Mouse (Mus musculus): ENCODE measurements at regions not wholly inside any gene's neighbourhood (a gene's known extent, or its start where the extent isn't known, plus 50 kb on each side); places are given as distances from the start of the nearest gene placed in this dataset.

DNA sequence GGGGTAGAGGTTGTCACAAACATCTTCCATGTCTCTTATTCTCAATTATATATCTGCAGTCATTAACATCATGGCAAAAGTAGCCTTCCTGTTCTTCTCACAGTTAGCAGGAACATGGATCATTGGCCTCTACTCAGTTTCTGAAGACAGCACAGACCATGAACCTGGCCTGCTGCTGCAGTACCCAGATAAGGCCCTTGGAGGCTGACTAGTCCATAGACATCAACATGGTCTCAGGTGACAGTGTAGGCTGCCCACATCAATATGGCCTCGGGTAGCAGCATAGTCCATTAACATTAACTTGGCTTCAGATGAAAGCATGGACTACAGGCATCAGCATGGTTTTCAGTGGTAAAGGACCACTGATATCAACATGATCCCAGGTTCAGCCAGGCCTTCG is 95.9 kb upstream of the Tmtc4 start:
- Histone ChIP-seq H3K4me3 (replicated peaks) (no peak overlapping the region), H3K27ac (replicated peaks) (no peak overlapping the region), H3K27me3 (no peaks in the 10 kb centered on the region), H3K4me2 (no peak overlapping the region), H3K9ac (no peak overlapping the region), H3K36me3 (replicated peaks) (no peaks in the 10 kb centered on the region), H3K4me1 (replicated peaks) (peaks cover 18% of the 10 kb centered on the region), H3K9me3 (replicated peaks) (no peaks in the 10 kb centered on the region)
- ATAC-seq (ENCODE audit: insufficient read depth), result peak; percentile 41; the same call in 1 of the 2 replicates
- 60% methylated on average over 2 of the region's 2 CpGs for WGBS (ENCODE audit: insufficient replicate concordance)

GRCm38 (mm10) chr14:123078804-123079203 is 95.0 kb upstream of the Tmtc4 start:
- no peaks in the 10 kb centered on the region for H3K9me3 ChIP-seq (replicated peaks)
- no peaks in the 10 kb centered on the region for H3K27me3 ChIP-seq
- no peak overlapping the region for H3K4me2 ChIP-seq
- H3K4me3 ChIP-seq (replicated peaks), result no peak overlapping the region
- no peak for ATAC-seq (ENCODE audit: insufficient read depth)
- H3K9ac ChIP-seq, result no peak overlapping the region
- H3K27ac ChIP-seq (replicated peaks), result no peak overlapping the region
- peaks cover 18% of the 10 kb centered on the region for H3K4me1 ChIP-seq (replicated peaks)
- H3K36me3 ChIP-seq (replicated peaks), result no peaks in the 10 kb centered on the region
- WGBS (ENCODE audit: insufficient replicate concordance), result 57% methylated on average over 3 of the region's 3 CpGs

- Histone ChIP-seq H3K36me3 (replicated peaks) (no peaks in the 10 kb centered on the region), H3K4me3 (replicated peaks) (no peak overlapping the region), H3K27me3 (no peaks in the 10 kb centered on the region), H3K9me3 (replicated peaks) (no peaks in the 10 kb centered on the region), H3K27ac (replicated peaks) (no peak overlapping the region), H3K4me1 (replicated peaks) (no peaks in the 10 kb centered on the region), H3K4me2 (no peak overlapping the region), H3K9ac (no peak overlapping the region)
- ATAC-seq (ENCODE audit: insufficient read depth), result no peak
- 76% methylated on average over 4 of the region's 4 CpGs for WGBS (ENCODE audit: insufficient replicate concordance)
These were observed 82.5 kb upstream of the Tmtc4 start for GRCm38 (mm10) chr14:123066344-123066743.

DNA sequence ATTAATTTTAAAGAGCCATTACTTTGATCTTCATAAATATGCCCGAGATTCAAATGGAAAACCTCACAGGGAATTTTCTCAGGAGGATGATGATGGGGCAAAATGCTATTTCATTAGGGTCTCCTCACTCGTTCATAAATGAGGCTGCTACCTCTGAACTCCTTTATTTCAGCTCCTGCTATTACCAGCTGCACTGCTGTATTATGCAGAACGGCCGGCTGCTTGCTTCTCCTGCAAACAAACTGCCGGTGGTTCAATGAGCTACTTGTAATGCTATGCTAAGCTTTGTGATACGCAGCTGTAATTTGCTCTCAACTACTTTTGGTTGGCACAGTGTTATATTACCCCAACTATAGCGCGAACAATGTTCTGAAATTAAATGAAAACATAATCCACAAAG is 81.7 kb upstream of the Tmtc4 start:
- no peak overlapping the region for H3K27ac ChIP-seq (replicated peaks)
- H3K4me2 ChIP-seq, result no peak overlapping the region
- no peaks in the 10 kb centered on the region for H3K4me1 ChIP-seq (replicated peaks)
- no peak overlapping the region for H3K4me3 ChIP-seq (replicated peaks)
- 60% methylated on average over 8 of the region's 8 CpGs for WGBS (ENCODE audit: insufficient replicate concordance)
- no peaks in the 10 kb centered on the region for H3K9me3 ChIP-seq (replicated peaks)
- H3K27me3 ChIP-seq, result no peaks in the 10 kb centered on the region
- no peaks in the 10 kb centered on the region for H3K36me3 ChIP-seq (replicated peaks)
- ATAC-seq (ENCODE audit: insufficient read depth), result no peak
- H3K9ac ChIP-seq, result no peak overlapping the region

DNA sequence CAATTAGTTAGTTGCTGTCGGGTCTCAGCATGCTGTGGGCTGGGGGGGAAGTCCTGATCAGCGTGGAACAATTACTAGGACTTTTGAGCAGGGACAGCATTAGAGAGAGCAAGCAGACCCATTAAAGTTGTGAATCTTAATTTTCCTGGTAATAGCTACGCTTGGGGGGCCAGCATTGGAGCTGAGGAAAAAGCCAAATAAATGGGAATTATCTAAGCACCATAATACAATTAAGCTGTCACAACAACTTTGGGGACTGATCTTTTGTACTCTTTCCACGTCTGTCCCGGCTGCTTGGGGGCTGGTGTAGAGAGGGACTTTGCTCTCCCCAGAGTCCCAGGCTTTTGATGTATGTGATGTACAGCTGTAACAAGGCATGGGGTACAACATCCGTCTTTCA is 81.3 kb upstream of the Tmtc4 start:
- no peak for ATAC-seq (ENCODE audit: insufficient read depth)
- Histone ChIP-seq H3K4me2 (no peak overlapping the region), H3K4me3 (replicated peaks) (no peak overlapping the region), H3K4me1 (replicated peaks) (no peaks in the 10 kb centered on the region), H3K27ac (replicated peaks) (no peak overlapping the region), H3K9ac (no peak overlapping the region), H3K36me3 (replicated peaks) (no peaks in the 10 kb centered on the region), H3K27me3 (no peaks in the 10 kb centered on the region), H3K9me3 (replicated peaks) (no peaks in the 10 kb centered on the region)
- WGBS (ENCODE audit: insufficient replicate concordance), result 51% methylated on average over 6 of the region's 6 CpGs

GRCm38 (mm10) chr14:123062908-123063307 is 79.1 kb upstream of the Tmtc4 start:
- Histone ChIP-seq H3K9ac (no peak overlapping the region), H3K9me3 (replicated peaks) (no peaks in the 10 kb centered on the region), H3K36me3 (replicated peaks) (no peaks in the 10 kb centered on the region), H3K4me1 (replicated peaks) (no peaks in the 10 kb centered on the region), H3K27ac (replicated peaks) (no peak overlapping the region), H3K4me3 (replicated peaks) (no peak overlapping the region), H3K27me3 (no peaks in the 10 kb centered on the region), H3K4me2 (no peak overlapping the region)
- ATAC-seq (ENCODE audit: insufficient read depth), result no peak
- WGBS (ENCODE audit: insufficient replicate concordance), result 28% methylated on average over 1 of the region's 1 CpGs

GRCm38 (mm10) chr14:123056976-123057375 is 73.1 kb upstream of the Tmtc4 start:
- no peaks in the 10 kb centered on the region for H3K4me1 ChIP-seq (replicated peaks)
- H3K27me3 ChIP-seq, result no peaks in the 10 kb centered on the region
- no peak overlapping the region for H3K4me2 ChIP-seq
- 47% methylated on average over 4 of the region's 4 CpGs for WGBS (ENCODE audit: insufficient replicate concordance)
- H3K4me3 ChIP-seq (replicated peaks), result no peak overlapping the region
- H3K9ac ChIP-seq, result no peak overlapping the region
- no peak overlapping the region for H3K27ac ChIP-seq (replicated peaks)
- ATAC-seq (ENCODE audit: insufficient read depth), result no peak
- H3K36me3 ChIP-seq (replicated peaks), result no peaks in the 10 kb centered on the region
- H3K9me3 ChIP-seq (replicated peaks), result no peaks in the 10 kb centered on the region

DNA sequence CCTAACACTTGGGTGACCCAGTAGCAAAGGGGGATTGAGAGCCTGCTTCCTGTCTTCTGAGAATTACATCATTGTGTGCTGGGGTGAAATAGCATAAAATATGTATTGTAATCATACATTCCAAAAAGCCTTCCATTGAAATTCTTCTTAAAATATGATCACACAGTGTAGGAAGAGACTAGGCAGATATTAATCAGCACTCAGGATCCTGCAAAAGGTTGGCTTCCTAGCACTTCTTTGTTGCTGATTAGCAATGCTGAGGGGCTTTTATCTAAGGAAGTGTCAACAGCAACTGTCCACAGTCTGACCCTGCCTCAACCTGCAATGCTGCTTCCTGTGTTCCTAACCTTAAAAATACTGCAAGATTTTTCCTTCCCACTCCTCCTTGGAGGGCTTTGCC is 64.6 kb upstream of the Tmtc4 start:
- Histone ChIP-seq H3K4me3 (replicated peaks) (no peak overlapping the region), H3K27ac (replicated peaks) (no peak overlapping the region), H3K4me2 (no peak overlapping the region), H3K36me3 (replicated peaks) (no peaks in the 10 kb centered on the region), H3K9ac (no peak overlapping the region), H3K9me3 (replicated peaks) (no peaks in the 10 kb centered on the region), H3K4me1 (replicated peaks) (no peaks in the 10 kb centered on the region), H3K27me3 (no peaks in the 10 kb centered on the region)
- ATAC-seq (ENCODE audit: insufficient read depth), result no peak

DNA sequence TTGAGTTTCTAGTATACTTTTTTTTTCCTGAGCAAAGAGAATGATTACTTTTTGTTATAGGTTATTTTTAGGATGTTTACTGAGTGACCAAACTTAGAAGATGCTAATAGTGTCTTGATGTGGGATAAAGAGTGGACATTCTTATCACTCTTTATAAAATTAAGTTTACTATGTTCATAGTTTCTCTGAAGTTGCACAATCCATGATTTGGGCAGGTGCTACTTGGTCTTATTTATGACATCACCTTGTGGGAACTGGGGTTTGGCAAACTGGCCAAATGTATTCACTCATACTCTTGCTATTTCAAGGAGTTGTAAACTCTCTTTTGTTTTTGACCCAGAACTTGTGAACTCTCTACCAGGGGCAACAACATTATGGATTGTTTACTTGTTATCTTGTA is 56.2 kb upstream of the Tmtc4 start:
- Histone ChIP-seq H3K9me3 (replicated peaks) (no peaks in the 10 kb centered on the region), H3K4me2 (no peak overlapping the region), H3K9ac (no peak overlapping the region), H3K27ac (replicated peaks) (no peak overlapping the region), H3K4me3 (replicated peaks) (no peak overlapping the region), H3K27me3 (no peaks in the 10 kb centered on the region), H3K4me1 (replicated peaks) (no peaks in the 10 kb centered on the region), H3K36me3 (replicated peaks) (no peaks in the 10 kb centered on the region)
- ATAC-seq (ENCODE audit: insufficient read depth), result no peak

- Histone ChIP-seq H3K9me3 (replicated peaks) (no peaks in the 10 kb centered on the region), H3K27me3 (no peaks in the 10 kb centered on the region), H3K4me2 (no peak overlapping the region), H3K27ac (replicated peaks) (no peak overlapping the region), H3K4me1 (replicated peaks) (no peaks in the 10 kb centered on the region), H3K36me3 (replicated peaks) (no peaks in the 10 kb centered on the region), H3K9ac (no peak overlapping the region), H3K4me3 (replicated peaks) (no peak overlapping the region)
- ATAC-seq (ENCODE audit: insufficient read depth), result no peak
- 73% methylated on average over 2 of the region's 2 CpGs for WGBS (ENCODE audit: insufficient replicate concordance)
These were observed 53.6 kb upstream of the Tmtc4 start for GRCm38 (mm10) chr14:123037444-123037843.

All from liver, embryonic 15.5 days (tissue).